Comparison of ENCODE assay signal across 17 mouse cellular contexts in the genomic region with DNA sequence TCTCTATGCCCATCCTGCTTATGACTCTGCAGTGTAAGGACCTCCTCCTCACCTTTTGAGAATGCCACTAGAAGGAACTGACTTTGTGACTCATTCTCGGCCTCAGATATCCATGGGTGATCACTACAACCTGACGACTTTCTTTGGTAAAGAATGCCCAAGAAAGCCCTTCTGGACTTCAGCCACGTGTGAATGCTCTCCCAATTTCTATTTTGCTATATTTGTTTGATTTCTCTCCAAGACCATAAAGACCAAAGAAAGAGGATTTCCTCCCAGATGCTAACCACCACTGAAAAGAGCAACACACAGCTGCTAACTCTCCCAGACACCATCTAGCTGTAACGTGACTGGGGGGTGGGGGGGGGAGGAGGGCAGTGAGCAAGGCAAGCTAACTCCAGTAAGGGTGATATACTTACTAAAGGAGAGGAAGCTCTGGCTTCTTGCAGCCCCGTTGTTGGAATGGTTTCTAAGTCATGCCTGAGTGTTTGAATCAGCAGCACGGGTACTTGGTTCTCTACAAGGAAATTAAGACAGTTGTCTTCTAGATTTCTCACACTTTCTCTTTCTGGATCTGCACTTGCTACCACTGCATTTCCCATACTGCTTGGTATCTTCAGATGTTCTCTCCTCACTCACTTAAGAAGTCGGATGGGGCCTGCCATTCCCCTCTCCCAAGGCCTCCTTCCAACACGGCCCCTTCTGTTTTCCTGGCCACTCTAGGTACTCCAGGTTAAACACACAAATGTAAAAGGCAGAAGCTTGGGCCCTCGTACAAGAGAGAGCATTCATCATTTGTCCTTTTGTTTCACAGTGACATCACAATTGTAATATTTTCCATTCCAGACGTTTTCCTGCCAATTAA. TPM values are rescaled to one million over a fixed set of nuclear protein-coding genes. Genes with fewer than 3 reads are reported as not detected.
"Had no signal": no experiment of that assay in that cellular context is flagged by ENCODE, and none has a peak within 500 bp of the region (broad histone marks: within the 10 kb centered on the region; RNA-seq: fewer than 3 reads in every experiment).

No protein-coding gene starts in this region.

- H3K27ac ChIP-seq: kidney, postnatal 0 days; layer of hippocampus, adult 2 months; limb, embryonic 12.5 days; liver, embryonic 13.5 days; midbrain, embryonic 10.5 days; neural tube, embryonic 12.5 days had no signal

- H3K4me1 ChIP-seq: limb, embryonic 12.5 days; liver, embryonic 13.5 days; midbrain, embryonic 10.5 days; neural tube, embryonic 12.5 days had no signal

- H3K9me3 ChIP-seq: limb, embryonic 12.5 days; liver, embryonic 13.5 days; midbrain, embryonic 10.5 days; neural tube, embryonic 12.5 days had no signal

- H3K4me2 ChIP-seq: limb, embryonic 12.5 days; liver, embryonic 13.5 days; neural tube, embryonic 12.5 days had no signal

- H3K4me3 ChIP-seq: layer of hippocampus, adult 2 months; limb, embryonic 12.5 days; liver, embryonic 13.5 days; midbrain, embryonic 10.5 days; myocyte; neural tube, embryonic 12.5 days had no signal

- ATAC-seq: intestine, postnatal 0 days; liver, postnatal 0 days had no signal

- DNase-seq: kidney, adult 8-10 months; kidney, postnatal 36 days; liver; liver, embryonic 13.5 days; liver, postnatal 0 days; midbrain, embryonic 14.5 days; thymus, adult 18-20 months; thymus, postnatal 25 days had no signal

- H3K36me3 ChIP-seq: limb, embryonic 12.5 days; liver, embryonic 13.5 days; midbrain, embryonic 10.5 days; neural tube, embryonic 12.5 days had no signal

- H3K9ac ChIP-seq: limb, embryonic 12.5 days; liver, embryonic 13.5 days; liver, postnatal 0 days; neural tube, embryonic 12.5 days had no signal

- H3K27me3 ChIP-seq: limb, embryonic 12.5 days; liver, embryonic 13.5 days; neural tube, embryonic 12.5 days had no signal

RNA-seq across cellular contexts. Expression of gene Il2, which starts 49.2 kb away (rescaled TPM):
- polyA plus RNA-seq: liver, embryonic 13.5 days; liver, postnatal 0 days; myocyte had no signal

RNA-seq across cellular contexts. Expression of gene Il21, which starts 57.5 kb away (rescaled TPM):
- polyA plus RNA-seq: intestine, postnatal 0 days; kidney, postnatal 0 days; limb, embryonic 12.5 days; liver, embryonic 13.5 days; liver, postnatal 0 days; midbrain, embryonic 10.5 days; midbrain, embryonic 14.5 days; myocyte; neural tube, embryonic 12.5 days; stomach, embryonic 14.5 days; urinary bladder, adult 2 months had no signal
